Mouse (Mus musculus) fibroblast of lung, adult 2 months (primary cell): ENCODE data around the gene Mettl9.

Source experiments
- DNase-seq: peaks from one replicate; pipeline ENCODE4 v3.0.0-alpha.2; 2011; ENCODE audit warnings: low read depth

The Mettl9 gene

GRCm38 (mm10) chr7:121044251-121044650 lies 10.0 kb downstream of the Mettl9 start:
- no peak for DNase-seq

GRCm38 (mm10) chr7:121045671-121046453 lies 11.6 kb downstream of the Mettl9 start:
- no peak for DNase-seq

GRCm38 (mm10) chr7:121047624-121048023 lies 13.4 kb downstream of the Mettl9 start:
- no peak for DNase-seq

GRCm38 (mm10) chr7:121053071-121053470 lies 18.8 kb downstream of the Mettl9 start:
- no peak for DNase-seq

DNA sequence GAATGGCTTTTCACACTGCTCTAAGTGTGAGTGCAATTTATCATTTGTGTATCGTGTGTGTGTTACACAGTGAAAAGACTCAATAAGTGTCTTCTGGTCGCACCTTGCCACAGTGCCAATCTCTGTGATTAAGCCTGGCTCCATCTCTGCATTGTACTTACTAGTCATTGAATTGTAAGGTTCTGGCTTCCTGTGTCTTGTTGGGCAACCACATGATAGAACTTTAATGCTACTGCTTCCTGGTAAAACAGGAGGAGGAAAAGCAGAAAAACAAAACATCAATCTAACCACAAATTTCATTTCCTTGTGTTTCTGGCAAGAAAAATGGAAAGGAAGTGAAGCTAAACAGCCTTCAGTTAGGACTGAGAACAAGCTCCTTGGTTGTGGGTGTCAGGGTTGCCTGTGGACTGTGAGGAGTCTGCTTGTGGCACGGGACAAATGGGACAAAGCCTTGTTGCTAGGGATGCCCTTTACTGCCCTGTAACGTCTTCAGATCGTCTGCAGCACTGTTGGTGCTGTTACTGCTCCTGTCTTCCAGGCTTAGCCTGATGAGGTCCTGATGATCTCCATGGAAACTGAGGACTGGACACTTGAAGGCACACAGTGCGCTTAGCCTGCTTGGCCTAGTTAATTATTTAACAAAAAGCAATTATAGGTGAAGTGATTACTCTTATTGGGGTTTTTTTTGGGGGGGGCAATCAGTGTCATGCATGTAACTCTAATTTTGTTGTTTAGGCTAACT lies 25.4 kb downstream of the Mettl9 start:
- DNase-seq, result no peak

GRCm38 (mm10) chr7:121064309-121064708 lies 30.1 kb downstream of the Mettl9 start:
- DNase-seq, result no peak

- DNase-seq, result no peak
Observed at GRCm38 (mm10) chr7:121071276-121071675, 37.0 kb downstream of the Mettl9 start.

GRCm38 (mm10) chr7:121072506-121072905 lies 38.3 kb downstream of the Mettl9 start:
- no peak for DNase-seq

GRCm38 (mm10) chr7:121074281-121074680 lies 40.0 kb downstream of the Mettl9 start, which contains the start of gene Igsf6:
Gene Igsf6 (minus strand): TSS chr7:121074572.
- no peak for DNase-seq

DNA sequence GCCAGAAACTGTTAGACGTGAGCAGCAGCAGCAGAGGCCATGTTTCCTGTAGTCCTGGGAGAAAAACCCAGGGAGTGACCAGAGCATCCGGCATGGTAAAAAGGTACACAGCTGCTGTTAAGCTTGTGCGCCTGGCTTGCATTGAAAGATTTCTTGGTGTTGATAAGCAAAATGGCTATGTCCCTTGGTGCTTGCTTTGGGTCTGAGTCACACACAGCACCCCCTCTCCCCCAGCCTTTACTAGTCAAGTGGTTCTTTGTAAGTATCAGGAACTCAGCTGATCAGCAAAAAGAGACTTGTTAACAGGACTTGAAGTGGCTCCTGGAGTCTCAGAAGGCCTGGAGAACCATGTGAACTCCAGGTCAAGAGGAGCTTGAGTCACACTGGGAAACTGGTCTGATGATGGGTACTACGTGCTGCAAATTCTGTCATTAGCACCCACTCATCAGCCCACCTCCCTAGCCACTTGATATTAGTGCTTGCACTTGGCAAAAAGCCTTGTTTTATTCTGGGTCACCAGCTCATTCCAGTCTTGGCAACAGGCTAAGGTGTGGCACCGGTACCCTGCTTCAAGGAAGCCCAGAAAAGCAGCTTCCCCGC lies 40.7 kb downstream of the Mettl9 start:
- peak; percentile 44 for DNase-seq

GRCm38 (mm10) chr7:121075416-121075815 lies 41.2 kb downstream of the Mettl9 start:
- DNase-seq, result peak; percentile 40

DNA sequence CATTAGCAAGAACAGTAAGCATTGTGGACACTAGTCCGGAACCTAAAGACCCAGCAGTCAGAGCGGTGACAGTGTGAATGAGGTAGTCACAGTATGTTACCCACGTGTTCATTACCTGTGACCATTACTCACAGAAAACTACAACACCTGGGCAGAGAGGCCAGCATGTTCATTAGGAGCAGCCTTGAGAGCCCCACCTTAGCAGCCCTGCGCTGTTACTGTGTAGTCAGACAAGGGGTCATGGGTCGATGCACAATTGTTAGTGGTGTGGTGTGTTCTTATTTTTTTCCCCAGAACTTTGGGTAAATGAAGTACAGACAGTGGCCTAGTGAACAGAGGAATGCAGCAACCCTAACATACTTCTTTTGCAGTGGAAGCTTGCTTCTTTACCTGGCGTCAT lies 43.1 kb downstream of the Mettl9 start:
- no peak for DNase-seq

DNA sequence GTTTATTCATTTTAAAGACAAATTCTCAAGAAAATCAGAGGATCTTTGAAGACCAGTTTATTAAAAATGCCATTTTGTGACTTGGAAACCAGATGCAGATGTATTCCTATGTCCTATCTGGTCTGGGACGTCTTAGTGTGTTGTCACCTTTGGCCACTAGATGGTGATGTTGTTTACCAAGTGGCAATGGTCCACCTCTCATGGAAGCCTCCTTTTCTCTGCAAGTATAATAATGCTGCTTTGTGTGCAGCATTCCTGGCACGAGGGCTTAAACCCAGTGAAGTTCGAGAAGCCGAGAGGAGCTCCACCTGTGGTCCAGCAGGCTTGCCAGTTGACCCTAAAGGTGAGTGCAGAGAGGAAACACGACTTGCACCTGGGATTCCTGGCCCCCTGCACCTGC lies 43.6 kb downstream of the Mettl9 start:
- DNase-seq, result peak; percentile 39

GRCm38 (mm10) chr7:121081350-121081749 lies 47.1 kb downstream of the Mettl9 start, which contains the start of gene Otoa:
Gene Otoa (plus strand): TSS chr7:121081650.
- no peak for DNase-seq

DNA sequence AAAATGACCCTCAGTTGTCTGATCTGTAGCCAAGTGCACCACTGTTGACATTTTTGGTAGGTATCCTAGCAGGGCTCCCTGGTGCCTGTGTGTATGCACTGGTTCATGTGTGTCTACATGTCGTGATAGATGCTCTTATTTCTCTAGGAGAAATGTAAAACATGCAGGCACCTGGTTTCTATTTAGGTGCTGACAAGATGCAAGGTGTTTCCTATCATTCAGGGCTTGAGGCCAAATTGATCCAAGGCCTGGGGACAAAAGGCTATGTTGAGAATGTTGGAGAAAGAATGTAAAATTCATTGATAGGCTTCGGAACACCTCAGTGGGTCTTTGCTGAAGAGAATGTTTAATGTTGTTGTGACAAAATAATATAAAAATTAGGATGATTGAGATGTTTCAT lies 47.6 kb downstream of the Mettl9 start:
- DNase-seq, result no peak

GRCm38 (mm10) chr7:121082949-121083513 lies 48.8 kb downstream of the Mettl9 start:
- no peak for DNase-seq

DNA sequence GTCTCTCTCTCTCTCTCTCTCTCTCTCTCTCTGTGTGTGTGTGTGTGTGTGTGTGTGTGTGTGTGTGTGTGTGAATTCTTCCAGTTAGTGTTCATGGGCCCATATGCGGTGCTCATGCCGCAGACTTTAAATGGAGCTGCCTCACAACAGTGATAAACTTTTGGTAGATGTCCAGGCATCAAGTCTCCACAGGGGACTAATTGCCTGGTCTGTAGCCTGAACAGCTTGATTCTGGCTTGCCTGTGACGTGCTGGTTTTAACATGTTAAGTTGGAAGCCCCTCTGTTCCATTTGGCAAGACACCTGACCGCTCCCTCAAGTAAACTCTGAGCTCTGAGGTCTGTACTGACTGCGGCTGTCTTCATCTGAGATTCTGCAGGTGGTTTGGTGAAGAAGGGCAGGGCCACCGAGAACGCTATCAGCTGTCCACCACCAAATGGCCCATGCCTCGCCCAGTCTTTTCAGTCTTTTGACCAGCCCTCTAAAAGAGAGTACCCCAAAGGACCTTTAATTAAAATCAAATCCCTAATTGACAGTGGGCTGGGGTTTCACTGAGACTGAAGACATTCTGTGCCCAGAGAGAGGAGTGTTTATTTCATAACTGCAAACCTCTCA lies 50.7 kb downstream of the Mettl9 start:
- DNase-seq, result no peak

DNA sequence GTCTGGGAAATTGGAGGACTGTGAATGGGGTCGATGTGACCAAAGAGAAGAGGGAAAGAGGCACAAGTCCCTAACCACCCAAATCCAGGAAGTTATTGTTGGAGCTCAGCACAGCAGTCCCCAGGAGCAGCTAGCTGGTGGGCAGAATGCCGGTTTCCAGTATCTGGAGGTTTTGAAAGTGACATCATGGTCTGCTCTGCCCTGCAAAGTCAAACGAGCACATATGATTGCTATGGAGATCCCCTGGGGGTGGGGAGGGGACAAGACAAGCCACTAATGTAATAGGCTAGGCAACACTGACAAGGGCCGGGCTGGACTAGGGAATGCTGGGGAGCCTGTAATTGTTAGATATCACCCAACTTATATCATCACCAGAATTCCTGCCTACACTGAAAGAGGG lies 51.3 kb downstream of the Mettl9 start:
- DNase-seq, result peak; percentile 18

DNA sequence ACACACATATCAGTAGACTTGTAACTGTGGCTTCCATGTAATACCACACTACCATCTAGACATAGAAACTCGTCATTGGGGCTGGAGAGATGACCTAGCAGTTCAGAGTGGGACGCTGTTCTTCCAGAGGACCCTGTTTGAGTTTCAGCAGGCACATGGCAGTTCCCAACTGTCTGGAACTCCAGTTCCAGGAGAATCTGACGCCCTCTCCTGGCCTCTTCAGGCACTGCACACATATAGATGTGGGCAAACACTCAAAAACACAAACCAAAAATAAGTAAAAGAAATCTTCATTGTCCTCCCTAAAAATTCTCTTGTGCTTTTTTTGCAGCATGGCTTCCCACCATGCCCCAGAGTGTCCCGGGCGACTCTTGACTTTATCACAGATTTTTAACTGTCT lies 54.5 kb downstream of the Mettl9 start:
- no peak for DNase-seq

GRCm38 (mm10) chr7:121090748-121091147 lies 56.5 kb downstream of the Mettl9 start:
- no peak for DNase-seq

- DNase-seq, result no peak
Observed at GRCm38 (mm10) chr7:121093026-121093425, 58.8 kb downstream of the Mettl9 start.
